Mouse (Mus musculus) forebrain, postnatal 0 days (tissue): ENCODE results near the gene Lamb1. TPM values are rescaled to one million over a fixed set of nuclear protein-coding genes. Genes with fewer than 3 reads are reported as not detected.

ENCODE experiments used
- ATAC-seq: fragments of 200-750 bp; cut with Nextera tagmentation; 2 replicates; pipeline ENCODE4 v1.8.0; 2017; ENCODE audit warnings: mild to moderate bottlenecking, moderate library complexity
- DNase-seq: peaks from one replicate; pipeline ENCODE4 v3.0.0-alpha.2; 2015
- H3K27ac ChIP-seq: fragments of 300-500 bp; sonication (generic); 2 replicates; pipeline ENCODE4 v1.5.1; 2014; ENCODE audit warnings: low read depth, mild to moderate bottlenecking, antibody characterized with exemption, low read length, moderate library complexity, mixed read lengths
- H3K27me3 ChIP-seq: fragments of 300-500 bp; sonication (generic); 2 replicates; pipeline ENCODE4 v1.6.1; 2014; ENCODE audit warnings: mild to moderate bottlenecking, low read length, mixed read lengths; ENCODE audit not compliant: insufficient read depth
- H3K36me3 ChIP-seq: fragments of 300-500 bp; sonication (generic); 2 replicates; pipeline ENCODE4 v1.6.1; 2014; ENCODE audit warnings: mild to moderate bottlenecking, moderate library complexity; ENCODE audit not compliant: insufficient read depth
- H3K4me1 ChIP-seq: fragments of 300-500 bp; sonication (generic); 2 replicates; pipeline ENCODE4 v1.6.1; 2014; ENCODE audit warnings: antibody characterized with exemption; ENCODE audit not compliant: insufficient read depth
- H3K4me2 ChIP-seq: fragments of 300-500 bp; sonication (generic); 2 replicates; pipeline ENCODE4 v1.6.1; 2014; ENCODE audit warnings: low read depth, mild to moderate bottlenecking, moderate library complexity
- H3K4me3 ChIP-seq: fragments of 300-500 bp; sonication (generic); 2 replicates; pipeline ENCODE4 v1.5.1; 2014; ENCODE audit warnings: low read depth, low read length, mixed read lengths
- H3K9ac ChIP-seq: fragments of 300-500 bp; sonication (generic); 2 replicates; pipeline ENCODE4 v1.6.1; 2014; ENCODE audit warnings: mild to moderate bottlenecking
- H3K9me3 ChIP-seq: fragments of 300-500 bp; sonication (generic); 2 replicates; pipeline ENCODE4 v1.6.1; 2016; ENCODE audit warnings: low read length
- CTCF ChIP-seq: sonication (generic); IDR thresholded peaks from 2 replicates; pipeline ENCODE4 v1.5.1; 2016; ENCODE audit warnings: antibody characterized with exemption, control low read depth, low read depth
- WGBS: fragments of 180-500 bp; shearing (Covaris S2); extraction: QIAGEN DNeasy Blood & Tissue Kit; methylation state at CpG from one replicate; pipeline ENCODE4 v1.1.7; 2014; 5-methylcytosine and 5-hydroxymethylcytosine counted together
- polyA plus RNA-seq: library from polyadenylated mRNA; unstranded; fragments of >200 nt; fragmentation: Nextera tagmentation; extraction: Ambion mirVana; gene quantifications from 2 replicates; pipeline ENCODE4 v1.2.1, GENCODE M21; 2015
- total RNA-seq: library from RNA; depleted of rRNA; stranded (reverse); fragments of >200 nt; gene quantifications from 2 replicates; pipeline ENCODE4 v1.2.3, GENCODE M21; 2014

Gene Lamb1
- total and polyA plus RNA-seq, 2 experiments from 2014 or later: 12.1 to 33.4 TPM

- no peak overlapping the region for H3K4me2 ChIP-seq
- ATAC-seq (no peak), DNase-seq (no peak)
- no peaks in the 10 kb centered on the region for H3K9me3 ChIP-seq
- H3K27ac ChIP-seq: no peak overlapping the region
- 0 out of 2 replicates have a peak, but pooled peaks cover 3% of the 10 kb centered on the region for H3K36me3 ChIP-seq
- peaks cover 3% of the 10 kb centered on the region; the same call in 1 of the 2 replicates for H3K4me1 ChIP-seq
- no peak for TF ChIP-seq CTCF
- H3K4me3 ChIP-seq: no peak overlapping the region
- H3K9ac ChIP-seq: no peak overlapping the region
- no peaks in the 10 kb centered on the region; the same call in 1 of the 2 replicates for H3K27me3 ChIP-seq
- 66% methylated on average over 8 of the region's 8 CpGs for WGBS
Observed at GRCm38 (mm10) chr12:31272012-31272735, 7.1 kb downstream of the Lamb1 start.

- ATAC-seq (no peak), DNase-seq (no peak)
- Histone ChIP-seq H3K4me1 (no peaks in the 10 kb centered on the region), H3K4me2 (no peak overlapping the region), H3K9ac (no peak overlapping the region), H3K36me3 (0 out of 2 replicates have a peak, but pooled peaks cover 3% of the 10 kb centered on the region), H3K27me3 (no peaks in the 10 kb centered on the region), H3K4me3 (no peak overlapping the region), H3K9me3 (no peaks in the 10 kb centered on the region), H3K27ac (no peak overlapping the region)
- WGBS: 60% methylated on average over 2 of the region's 2 CpGs
- no peak for TF ChIP-seq CTCF
Observed at GRCm38 (mm10) chr12:31272846-31273245, 7.8 kb downstream of the Lamb1 start.

GRCm38 (mm10) chr12:31273646-31274045, 8.6 kb downstream of the Lamb1 start:
- Histone ChIP-seq H3K27ac (no peak overlapping the region), H3K9ac (no peak overlapping the region), H3K4me2 (no peak overlapping the region)

GRCm38 (mm10) chr12:31275411-31275810, 10.4 kb downstream of the Lamb1 start:
- TF ChIP-seq CTCF: no peak
- 88% methylated on average over 10 of the region's 10 CpGs for WGBS
- no peak for ATAC-seq

More at GRCm38 (mm10) chr12:31273646-31274045, 8.6 kb downstream of the Lamb1 start:
- no peaks in the 10 kb centered on the region for H3K4me1 ChIP-seq
- no peak overlapping the region for H3K4me3 ChIP-seq
- 95% methylated on average over 7 of the region's 7 CpGs for WGBS
- no peak for ATAC-seq
- H3K27me3 ChIP-seq: no peaks in the 10 kb centered on the region
- H3K36me3 ChIP-seq: 0 out of 2 replicates have a peak, but pooled peaks cover 3% of the 10 kb centered on the region
- H3K9me3 ChIP-seq: no peaks in the 10 kb centered on the region
- no peak for TF ChIP-seq CTCF
- DNase-seq: no peak

GRCm38 (mm10) chr12:31278270-31278669, 13.2 kb downstream of the Lamb1 start:
- no peak for TF ChIP-seq CTCF
- Histone ChIP-seq H3K27ac (no peak overlapping the region), H3K4me3 (no peak overlapping the region), H3K9ac (no peak overlapping the region), H3K36me3 (0 out of 2 replicates have a peak, but pooled peaks cover 6% of the 10 kb centered on the region), H3K4me2 (no peak overlapping the region), H3K9me3 (no peaks in the 10 kb centered on the region), H3K27me3 (no peaks in the 10 kb centered on the region), H3K4me1 (no peaks in the 10 kb centered on the region)
- no peak for ATAC-seq
- 90% methylated on average over 11 of the region's 11 CpGs for WGBS
- no peak for DNase-seq

More at GRCm38 (mm10) chr12:31275411-31275810, 10.4 kb downstream of the Lamb1 start:
- H3K27ac ChIP-seq: no peak overlapping the region
- H3K4me2 ChIP-seq: no peak overlapping the region
- DNase-seq: no peak
- no peaks in the 10 kb centered on the region for H3K4me1 ChIP-seq
- H3K9ac ChIP-seq: no peak overlapping the region
- H3K4me3 ChIP-seq: no peak overlapping the region
- H3K36me3 ChIP-seq: 0 out of 2 replicates have a peak, but pooled peaks cover 9% of the 10 kb centered on the region
- H3K27me3 ChIP-seq: no peaks in the 10 kb centered on the region
- H3K9me3 ChIP-seq: no peaks in the 10 kb centered on the region

- WGBS: 90% methylated on average over 7 of the region's 7 CpGs
- H3K9me3 ChIP-seq: no peaks in the 10 kb centered on the region
- H3K4me3 ChIP-seq: no peak overlapping the region
- DNase-seq (no peak), ATAC-seq (no peak)
- no peak overlapping the region for H3K4me2 ChIP-seq
- no peaks in the 10 kb centered on the region for H3K4me1 ChIP-seq
- H3K36me3 ChIP-seq: 0 out of 2 replicates have a peak, but pooled peaks cover 6% of the 10 kb centered on the region
- no peak for TF ChIP-seq CTCF
- no peaks in the 10 kb centered on the region for H3K27me3 ChIP-seq
- no peak overlapping the region for H3K27ac ChIP-seq
- H3K9ac ChIP-seq: no peak overlapping the region
Observed at GRCm38 (mm10) chr12:31280318-31280717, 15.3 kb downstream of the Lamb1 start.

GRCm38 (mm10) chr12:31281100-31281591, 16.1 kb downstream of the Lamb1 start:
- H3K4me3 ChIP-seq: no peak overlapping the region
- ATAC-seq: no peak

More at GRCm38 (mm10) chr12:31281100-31281591, 16.1 kb downstream of the Lamb1 start:
- Histone ChIP-seq H3K4me1 (no peaks in the 10 kb centered on the region), H3K4me2 (no peak overlapping the region), H3K36me3 (0 out of 2 replicates have a peak, but pooled peaks cover 6% of the 10 kb centered on the region), H3K9me3 (no peaks in the 10 kb centered on the region), H3K27me3 (no peaks in the 10 kb centered on the region), H3K9ac (no peak overlapping the region), H3K27ac (no peak overlapping the region)
- WGBS: 25% methylated on average over 9 of the region's 9 CpGs
- no peak for TF ChIP-seq CTCF
- DNase-seq: no peak
